In the genomic region with DNA sequence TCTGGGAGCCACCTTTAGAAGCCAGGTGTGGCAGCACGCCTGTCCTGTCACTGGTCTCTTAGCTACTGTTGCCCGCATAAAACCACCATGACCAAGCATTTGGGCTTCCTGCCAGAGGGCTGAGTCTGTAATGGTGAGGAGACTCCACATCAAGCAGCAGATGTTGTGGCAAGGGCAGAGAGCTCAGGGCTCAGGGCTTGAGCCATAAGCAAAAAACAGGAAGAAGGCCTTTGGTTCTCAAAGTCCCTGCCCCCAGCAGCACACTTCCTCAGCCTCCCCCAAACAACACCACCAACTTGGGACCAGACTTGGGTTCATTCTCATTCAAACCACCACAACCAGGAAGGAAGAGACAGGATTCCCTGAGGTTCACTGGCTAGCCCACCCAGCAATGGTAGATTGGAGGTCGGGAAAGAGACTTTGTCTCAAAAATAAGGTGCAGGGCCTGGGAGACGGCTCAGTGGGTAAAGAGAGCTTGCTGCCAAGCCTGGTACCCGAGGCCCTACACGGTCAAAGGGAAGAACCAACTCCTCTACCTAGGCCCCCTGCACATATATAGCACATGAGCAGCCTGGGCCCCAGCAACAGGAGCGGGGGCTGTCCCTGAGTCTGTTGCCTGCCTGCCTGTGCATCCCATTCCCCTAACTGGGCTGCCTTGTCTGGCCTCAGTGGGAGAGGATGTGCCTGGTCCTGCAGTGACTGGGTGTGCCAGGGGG, we compare ENCODE assay signal across 9 mouse cellular contexts. TPM values are rescaled to one million over a fixed set of nuclear protein-coding genes. Genes with fewer than 3 reads are reported as not detected.
DNase-seq lines count a peak whose midpoint lies in the region; ATAC-seq lines count a peak whose summit lies in the region.
"Had no signal": no experiment of that assay in that cellular context is flagged by ENCODE, and none has a peak within 500 bp of the region (broad histone marks: within the 10 kb centered on the region; RNA-seq: fewer than 3 reads in every experiment).

No protein-coding gene starts in this region.

- intact Hi-C loops in gastrocnemius, postnatal 14 days (cut with DNase I; ENCODE audit: low total_unique reads), result no loop called here

- no peak overlapping the region for H3K4me2 ChIP-seq in midbrain, embryonic 14.5 days (ENCODE audit: low read length)
- no peak overlapping the region for H3K4me2 ChIP-seq in midbrain, embryonic 15.5 days
- H3K4me2 ChIP-seq in forebrain, embryonic 12.5 days, result no peak overlapping the region
- H3K4me2 ChIP-seq: limb, embryonic 12.5 days had no signal

- WGBS in midbrain, embryonic 14.5 days, result 85% methylated on average over 7 of the region's 7 CpGs
- 82% methylated on average over 7 of the region's 7 CpGs for WGBS in midbrain, embryonic 15.5 days
- WGBS in forebrain, embryonic 12.5 days, result 84% methylated on average over 7 of the region's 7 CpGs

- DNase-seq in midbrain, embryonic 14.5 days, result peak; percentile 12
- peak; percentile 68 for DNase-seq in adipocyte (ENCODE audit: low spot score)
- DNase-seq in gastrocnemius, postnatal 14 days, result peak; percentile 77
- DNase-seq in lung, postnatal 10 days, result peak; percentile 58
- DNase-seq in cerebellum, adult 9-11 months, result no peak
- DNase-seq in left cerebral cortex, adult 18-20 months (ENCODE audit: low spot score in 2 of 2), result no peak

- H3K36me3 ChIP-seq in midbrain, embryonic 14.5 days (ENCODE audit: control insufficient read depth, insufficient read depth, low read length), result no peaks in the 10 kb centered on the region
- H3K36me3 ChIP-seq in midbrain, embryonic 15.5 days (replicated peaks), result no peaks in the 10 kb centered on the region
- no peaks in the 10 kb centered on the region for H3K36me3 ChIP-seq in forebrain, embryonic 12.5 days (replicated peaks)
- H3K36me3 ChIP-seq: limb, embryonic 12.5 days had no signal

- no peak overlapping the region for H3K9ac ChIP-seq in midbrain, embryonic 14.5 days (replicated peaks; ENCODE audit: low read length)
- no peak overlapping the region for H3K9ac ChIP-seq in midbrain, embryonic 15.5 days
- no peak overlapping the region for H3K9ac ChIP-seq in forebrain, embryonic 12.5 days
- H3K9ac ChIP-seq: limb, embryonic 12.5 days had no signal

- no peak for ATAC-seq in midbrain, embryonic 14.5 days (ENCODE audit: low FRiP score, low TSS enrichment)
- no peak for ATAC-seq in midbrain, embryonic 15.5 days (replicated peaks)
- no peak for ATAC-seq in forebrain, embryonic 12.5 days (ENCODE audit: low FRiP score)

- no peak overlapping the region for H3K27ac ChIP-seq in midbrain, embryonic 14.5 days (replicated peaks; ENCODE audit: low read depth, low read length)
- no peak overlapping the region for H3K27ac ChIP-seq in midbrain, embryonic 15.5 days
- H3K27ac ChIP-seq in forebrain, embryonic 12.5 days, result no peak overlapping the region
- H3K27ac ChIP-seq: limb, embryonic 12.5 days had no signal

- no peaks in the 10 kb centered on the region for H3K9me3 ChIP-seq in midbrain, embryonic 14.5 days (ENCODE audit: control insufficient read depth, low read length)
- H3K9me3 ChIP-seq in midbrain, embryonic 15.5 days, result no peaks in the 10 kb centered on the region
- no peaks in the 10 kb centered on the region for H3K9me3 ChIP-seq in forebrain, embryonic 12.5 days
- H3K9me3 ChIP-seq: limb, embryonic 12.5 days had no signal

- H3K4me1 ChIP-seq in midbrain, embryonic 14.5 days (ENCODE audit: control insufficient read depth, insufficient read depth, low read length), result no peaks in the 10 kb centered on the region
- H3K4me1 ChIP-seq in midbrain, embryonic 15.5 days, result no peaks in the 10 kb centered on the region
- no peaks in the 10 kb centered on the region for H3K4me1 ChIP-seq in forebrain, embryonic 12.5 days
- H3K4me1 ChIP-seq: limb, embryonic 12.5 days had no signal

- no peak overlapping the region for H3K4me3 ChIP-seq in midbrain, embryonic 14.5 days (replicated peaks; ENCODE audit: low read depth, low read length)
- H3K4me3 ChIP-seq in midbrain, embryonic 15.5 days, result no peak overlapping the region
- H3K4me3 ChIP-seq in forebrain, embryonic 12.5 days (replicated peaks), result no peak overlapping the region
- H3K4me3 ChIP-seq: limb, embryonic 12.5 days had no signal

- no peaks in the 10 kb centered on the region for H3K27me3 ChIP-seq in midbrain, embryonic 14.5 days (ENCODE audit: control insufficient read depth, insufficient read depth, low read length)
- H3K27me3 ChIP-seq in midbrain, embryonic 15.5 days (replicated peaks), result no peaks in the 10 kb centered on the region
- H3K27me3 ChIP-seq in forebrain, embryonic 12.5 days, result no peaks in the 10 kb centered on the region
- H3K27me3 ChIP-seq: limb, embryonic 12.5 days had no signal

RNA-seq across cellular contexts. Expression of a gene that starts 11.4 kb away (rescaled TPM):
- 21.1 and 21.5 TPM in 2 replicates for polyA plus RNA-seq in midbrain, embryonic 14.5 days (2014; fragmentation: Nextera tagmentation; extraction: Ambion mirVana)
- 24.5 and 27.0 TPM in 2 replicates for polyA plus RNA-seq in midbrain, embryonic 15.5 days (2015; fragmentation: Nextera tagmentation; extraction: Ambion mirVana)
- 1,000 to 10,000 TPM; 1,133 to 1,242 TPM for total RNA-seq in gastrocnemius, postnatal 14 days (2021)
- polyA plus RNA-seq in forebrain, embryonic 12.5 days (2016; fragmentation: Nextera tagmentation; extraction: Ambion mirVana), result 10.8 and 12.4 TPM in 2 replicates
- 100 to 1,000 TPM in 1 of 2 experiments, 10 to 100 TPM in 1; 96.5 to 101 TPM for total RNA-seq in left cerebral cortex, adult 18-20 months (2021)

RNA-seq across cellular contexts. Expression of a gene that starts 12.3 kb away (rescaled TPM):
- polyA plus RNA-seq in midbrain, embryonic 14.5 days (2014; fragmentation: Nextera tagmentation; extraction: Ambion mirVana), result 142 and 150 TPM in 2 replicates
- polyA plus RNA-seq in midbrain, embryonic 15.5 days (2015; fragmentation: Nextera tagmentation; extraction: Ambion mirVana), result 120 and 129 TPM in 2 replicates
- total RNA-seq in gastrocnemius, postnatal 14 days (2021), result 10 to 100 TPM; 80.0 to 81.2 TPM
- polyA plus RNA-seq in forebrain, embryonic 12.5 days (2016; fragmentation: Nextera tagmentation; extraction: Ambion mirVana), result 108 and 123 TPM in 2 replicates
- 100 to 1,000 TPM; 128 to 130 TPM for total RNA-seq in left cerebral cortex, adult 18-20 months (2021)

RNA-seq across cellular contexts. Expression of a gene that starts 35.1 kb away (rescaled TPM):
- polyA plus RNA-seq in midbrain, embryonic 14.5 days (2014; fragmentation: Nextera tagmentation; extraction: Ambion mirVana), result 14.3 and 16.4 TPM in 2 replicates
- polyA plus RNA-seq in midbrain, embryonic 15.5 days (2015; fragmentation: Nextera tagmentation; extraction: Ambion mirVana), result 19.1 and 20.3 TPM in 2 replicates
- 10 to 100 TPM in 1 of 2 experiments, 1 to 10 TPM in 1; 7.4 to 12.0 TPM for total RNA-seq in gastrocnemius, postnatal 14 days (2021)
- polyA plus RNA-seq in forebrain, embryonic 12.5 days (2016; fragmentation: Nextera tagmentation; extraction: Ambion mirVana), result 20.2 and 20.8 TPM in 2 replicates
- 10 to 100 TPM; 10.2 to 11.2 TPM for total RNA-seq in left cerebral cortex, adult 18-20 months (2021)

Comparison
In these comparisons a context has a peak if more than half of its experiments do, and no peak if none do; other contexts are left out.
1. DNase-seq: peak in midbrain, embryonic 14.5 days (single experiment), adipocyte (single experiment), gastrocnemius, postnatal 14 days (single experiment) and lung, postnatal 10 days (single experiment); none in cerebellum, adult 9-11 months (single experiment) and left cerebral cortex, adult 18-20 months (0 of 2).